Mouse (Mus musculus) lung, adult 2 months (tissue): ENCODE measurements around the gene Pbx3. TPM values are rescaled to one million over a fixed set of nuclear protein-coding genes. Genes with fewer than 3 reads are reported as not detected.

Experiments used
- DNase-seq: peaks from one replicate; pipeline ENCODE4 v3.0.0; 2022
- H3K4me1 ChIP-seq: fragments of 200-500 bp; 2 replicates; pipeline ENCODE4 v1.6.1; 2011; ENCODE audit warnings: low read length; ENCODE audit not compliant: control insufficient read depth, insufficient read depth
- H3K4me3 ChIP-seq: fragments of 200-500 bp; replicated peaks from 2 replicates; pipeline ENCODE3; 2011; ENCODE audit warnings: low read depth, mild to moderate bottlenecking, control low read depth, low read length; ENCODE audit errors: extremely low read depth
- CTCF ChIP-seq: fragments of 200-500 bp; IDR thresholded peaks from 2 replicates; pipeline ENCODE4 v1.5.1; 2011; ENCODE audit warnings: mild to moderate bottlenecking, low read length, control low read depth; ENCODE audit not compliant: insufficient read depth
- POLR2A ChIP-seq: fragments of 200-500 bp; IDR thresholded peaks from 2 replicates; pipeline ENCODE4 v1.6.1; 2011; ENCODE audit warnings: low read depth, mild to moderate bottlenecking, control low read depth, low read length, borderline replicate concordance; ENCODE audit errors: extremely low read depth
- WGBS: fragments of 180-500 bp; shearing (Covaris S2); methylation state at CpG from one replicate; pipeline ENCODE4 v1.1.7; 2018; 5-methylcytosine and 5-hydroxymethylcytosine counted together
- polyA plus RNA-seq: library from polyadenylated mRNA; depleted of rRNA; stranded (reverse); fragments of >200 nt; gene quantifications from 2 replicates; pipeline ENCODE4 v1.2.3, GENCODE M21; 2012

Pbx3 gene
- polyA plus RNA-seq, 1 experiment = 14.7 TPM

DNA sequence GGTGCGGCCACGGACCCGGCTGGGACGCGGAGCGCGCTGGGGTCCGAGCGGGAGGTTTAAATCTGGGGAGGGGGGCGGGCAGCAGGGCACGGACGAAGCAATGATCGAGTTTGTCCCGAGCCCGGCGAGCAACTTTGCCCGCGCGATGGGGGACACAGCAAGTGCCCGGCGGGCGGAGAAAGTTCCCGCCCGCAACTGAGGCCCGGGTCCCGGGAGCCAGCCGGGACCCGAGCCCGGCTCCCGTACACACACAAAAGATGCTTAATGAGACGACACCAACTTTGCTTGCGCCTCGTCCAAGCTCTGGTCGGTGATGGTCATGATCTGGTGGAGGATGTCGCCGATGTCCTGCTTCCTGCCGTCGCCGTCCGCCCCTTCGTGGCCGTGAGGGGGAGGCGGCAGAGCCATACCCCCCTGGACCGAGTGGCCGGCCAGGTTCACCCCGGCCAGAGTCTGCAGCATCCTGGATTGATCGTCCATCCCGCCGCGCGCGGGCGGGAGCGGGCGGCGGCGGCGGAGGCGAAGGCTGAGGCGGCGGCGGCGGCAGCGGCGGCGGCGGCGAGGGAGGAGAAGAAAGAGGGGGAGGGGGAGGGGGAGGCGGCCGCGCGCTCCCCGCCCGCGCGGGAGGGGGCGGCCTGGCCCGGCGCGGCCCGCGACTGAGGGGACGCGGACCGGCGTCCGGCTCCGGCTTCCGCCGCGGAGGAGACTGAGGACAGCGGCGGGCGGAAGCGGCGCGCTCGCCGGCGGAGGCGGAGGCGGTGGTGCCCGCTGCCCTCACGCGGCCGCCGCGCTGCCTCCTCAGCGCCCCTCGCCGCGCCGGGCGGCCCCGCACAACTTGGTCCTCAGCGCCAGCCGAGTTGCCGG lies 1.3 kb downstream of the Pbx3 start:
- 2% methylated on average over 102 of the region's 118 CpGs for WGBS
- TF ChIP-seq POLR2A (no peak; the same call in 1 of the 2 replicates), CTCF (no peak)
- Histone ChIP-seq H3K4me3 (peak overlapping the region; percentile 99), H3K4me1 (no peaks in the 10 kb centered on the region)
- peak; percentile 68 for DNase-seq

DNA sequence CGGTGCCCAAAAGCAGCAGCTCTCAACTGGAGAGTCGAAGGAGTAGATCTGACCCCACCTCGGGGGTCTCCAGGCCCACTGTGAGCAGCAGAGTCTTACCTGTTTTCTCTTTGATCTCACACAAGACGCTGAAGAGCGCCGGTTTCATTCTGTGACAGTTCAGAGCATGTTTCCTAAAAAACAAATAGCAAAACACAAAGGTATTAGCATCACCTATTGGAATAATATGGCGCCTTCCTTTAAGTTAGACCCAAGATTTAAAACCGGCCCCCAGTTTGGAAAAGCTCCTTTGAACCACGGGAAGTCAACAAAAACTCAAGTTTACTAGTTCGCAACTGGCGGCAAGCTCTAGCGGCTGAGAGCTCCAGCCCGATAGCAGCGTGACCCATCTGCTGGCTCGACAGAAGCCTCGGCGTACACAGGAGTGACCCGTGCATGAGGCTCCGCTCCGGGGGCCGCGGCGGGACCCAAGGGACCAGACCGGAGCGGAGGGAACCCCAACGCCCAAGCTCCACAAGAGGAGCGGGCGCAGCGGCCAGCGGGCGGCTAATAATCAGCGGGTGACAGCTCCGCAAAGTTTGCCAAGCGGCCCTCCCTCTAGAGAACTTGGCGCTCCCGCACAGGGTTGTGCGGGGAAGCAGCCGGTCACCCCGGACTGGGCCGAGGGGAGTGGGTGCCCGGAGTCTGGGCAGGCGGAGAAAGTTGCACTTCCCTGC lies 2.1 kb downstream of the Pbx3 start:
- TF ChIP-seq POLR2A (no peak), CTCF (no peak)
- DNase-seq = peak; percentile 59
- 4% methylated on average over 42 of the region's 42 CpGs for WGBS

DNA sequence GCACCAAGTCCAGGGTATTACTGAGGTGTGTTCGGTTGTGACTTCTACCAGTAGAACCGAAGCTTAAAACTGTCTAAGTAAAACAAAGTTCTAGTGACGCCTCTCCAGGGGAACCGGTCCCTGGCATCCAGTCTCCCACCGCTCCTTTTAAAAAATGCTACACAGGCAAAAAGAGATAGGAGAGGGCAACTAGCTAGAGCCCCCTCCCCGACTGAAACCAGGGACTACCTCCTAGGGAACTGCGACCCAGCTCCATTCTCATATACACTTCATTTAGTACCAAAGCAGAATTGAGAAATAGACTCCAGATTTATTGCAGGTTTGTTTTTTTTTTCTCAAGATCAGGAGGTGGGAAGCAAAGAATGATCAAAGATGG lies 2.6 kb downstream of the Pbx3 start:
- no peaks in the 10 kb centered on the region for H3K4me1 ChIP-seq
- DNase-seq = no peak
- 49% methylated on average over 7 of the region's 7 CpGs for WGBS
- TF ChIP-seq POLR2A (no peak), CTCF (no peak)
- peak overlapping the region; percentile 53 for H3K4me3 ChIP-seq

More for the DNA sequence above, 2.1 kb downstream of the Pbx3 start:
- H3K4me1 ChIP-seq = no peaks in the 10 kb centered on the region
- peak overlapping the region; percentile 99 for H3K4me3 ChIP-seq

GRCm38 (mm10) chr2:34368396-34368795 lies 4.5 kb downstream of the Pbx3 start:
- TF ChIP-seq POLR2A (no peak), CTCF (no peak)
- H3K4me3 ChIP-seq = no peak overlapping the region
- H3K4me1 ChIP-seq = no peaks in the 10 kb centered on the region; the same call in 1 of the 2 replicates
- no peak for DNase-seq
- 48% methylated on average over 6 of the region's 6 CpGs for WGBS

DNA sequence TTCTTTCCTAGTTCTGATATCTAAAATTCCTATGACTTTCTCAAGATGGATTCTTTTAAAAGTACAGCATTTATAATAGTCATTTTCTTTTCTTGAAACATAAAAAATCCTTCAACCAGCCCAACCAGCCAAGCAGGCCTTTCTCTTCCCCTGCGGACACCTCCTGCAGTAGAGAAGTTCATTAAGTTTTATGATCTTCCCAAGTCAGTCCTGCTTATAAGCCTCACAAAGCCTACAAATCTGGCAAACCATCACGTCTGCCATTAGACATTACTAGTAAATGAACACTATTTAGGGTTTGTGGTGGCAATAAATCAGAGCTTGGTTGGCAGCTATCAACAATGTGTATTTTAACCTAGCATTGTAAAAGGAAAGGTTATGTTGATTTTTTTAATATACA lies 5.9 kb downstream of the Pbx3 start:
- WGBS = 83% methylated on average over 2 of the region's 2 CpGs
- no peak for DNase-seq
- H3K4me1 ChIP-seq = no peaks in the 10 kb centered on the region; the same call in 1 of the 2 replicates
- H3K4me3 ChIP-seq = no peak overlapping the region
- TF ChIP-seq CTCF = no peak

DNA sequence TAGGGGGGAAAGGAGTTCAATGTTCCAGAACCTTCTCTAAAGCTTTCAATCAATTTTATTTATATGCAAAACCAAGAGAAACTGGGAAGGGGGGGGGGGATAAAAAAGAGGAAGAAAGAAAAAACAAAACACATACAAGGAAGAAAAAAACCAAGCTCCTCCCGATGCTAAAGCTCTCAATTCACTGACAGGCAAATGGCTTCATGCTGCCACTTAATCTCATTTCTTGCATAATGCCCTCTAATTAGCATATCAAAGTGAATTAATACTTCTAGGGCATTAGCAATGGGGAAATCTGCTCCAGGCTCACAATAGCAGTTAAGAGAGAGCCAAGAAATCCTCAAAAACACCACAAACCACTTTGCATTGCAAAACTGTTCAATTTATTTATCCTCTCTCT lies 9.3 kb downstream of the Pbx3 start:
- Histone ChIP-seq H3K4me3 (no peak overlapping the region), H3K4me1 (peaks cover 5% of the 10 kb centered on the region)
- TF ChIP-seq CTCF = no peak
- TF ChIP-seq POLR2A = no peak
- 22% methylated on average over 1 of the region's 1 CpGs for WGBS
- no peak for DNase-seq

GRCm38 (mm10) chr2:34355801-34356211 lies 17.1 kb downstream of the Pbx3 start:
- no peak for DNase-seq
- WGBS = 63% methylated on average over 7 of the region's 7 CpGs
- Histone ChIP-seq H3K4me3 (no peak overlapping the region), H3K4me1 (peaks cover 5% of the 10 kb centered on the region)
- TF ChIP-seq POLR2A (no peak), CTCF (no peak)

GRCm38 (mm10) chr2:34352006-34352405 lies 20.9 kb downstream of the Pbx3 start:
- TF ChIP-seq CTCF (no peak), POLR2A (no peak)

GRCm38 (mm10) chr2:34347096-34347495 lies 25.8 kb downstream of the Pbx3 start:
- no peak for TF ChIP-seq POLR2A
- no peak for TF ChIP-seq CTCF
- DNase-seq = no peak
- Histone ChIP-seq H3K4me1 (no peaks in the 10 kb centered on the region), H3K4me3 (no peak overlapping the region)
- 69% methylated on average over 6 of the region's 6 CpGs for WGBS

More at GRCm38 (mm10) chr2:34352006-34352405, 20.9 kb downstream of the Pbx3 start:
- DNase-seq = no peak
- Histone ChIP-seq H3K4me1 (no peaks in the 10 kb centered on the region), H3K4me3 (no peak overlapping the region)
